Mouse (Mus musculus): Measurements from ENCODE around the gene Ramp2.

- TF ChIP-seq CTCF (conservative IDR thresholded peaks at IDR 0.05; ENCODE audit: insufficient read depth, insufficient read length, low read depth, low read length) (no peak), POLR2A (IDR thresholded peaks at IDR 0.05; ENCODE audit: low read depth, low read length) (no peak)
These were observed 13.5 kb downstream of the Ramp2 start for GRCm38 (mm10) chr11:101259261-101259712.

Data from kidney, adult 2 months (tissue).